Mouse (Mus musculus) retina, embryonic 14.5 days (tissue): ENCODE results near the gene 1700129C05Rik.
A peak's percentile ranks its signal among the peaks of the same experiment; 100 is the strongest.

Experiments used
- DNase-seq: peaks from one replicate; pipeline ENCODE4 v3.0.0-alpha.2; 2015; ENCODE audit warnings: low spot score

The 1700129C05Rik gene

DNA sequence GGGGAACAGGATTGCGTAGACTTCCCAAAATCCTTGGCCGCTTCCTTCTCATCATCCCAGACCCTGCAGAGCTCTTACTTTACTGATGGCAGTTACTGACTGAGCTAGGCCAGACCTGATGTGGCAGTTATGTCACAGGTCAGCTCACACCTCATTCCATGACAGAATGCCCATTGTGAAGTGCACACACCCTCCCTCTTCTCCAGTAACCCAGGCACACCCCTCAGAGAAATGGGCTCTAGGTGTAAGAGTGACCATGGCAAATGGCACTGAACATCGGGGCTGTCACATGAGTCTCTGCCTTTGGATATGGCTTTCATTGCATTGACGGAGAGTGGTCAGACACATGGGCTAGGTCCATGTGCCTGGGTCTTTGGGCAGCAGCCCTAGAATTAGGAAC lies at the start of gene 1700129C05Rik:
TSS of gene 1700129C05Rik (minus strand) at position 101 of the 400 bp plus-strand sequence.
- DNase-seq = no peak

DNA sequence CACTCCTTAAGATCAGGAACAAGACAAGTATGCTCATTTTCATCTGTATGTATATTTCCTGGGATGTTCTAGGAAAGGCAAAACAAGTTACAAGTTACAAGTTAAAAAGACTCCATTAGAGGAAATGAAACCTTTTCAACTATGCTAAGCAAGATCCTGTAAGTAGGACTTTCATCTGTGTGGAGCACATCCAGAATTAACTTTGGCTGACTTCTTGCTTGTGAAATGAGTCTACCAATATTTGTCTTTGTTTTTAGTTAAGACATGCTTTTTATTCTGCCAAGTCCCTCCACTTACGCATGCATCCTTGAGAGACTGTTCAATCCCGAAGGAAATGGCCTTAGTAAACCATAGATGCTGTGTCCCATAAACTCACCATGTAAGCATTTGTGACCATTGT lies 43.4 kb upstream of the 1700129C05Rik start:
- no peak for DNase-seq

DNA sequence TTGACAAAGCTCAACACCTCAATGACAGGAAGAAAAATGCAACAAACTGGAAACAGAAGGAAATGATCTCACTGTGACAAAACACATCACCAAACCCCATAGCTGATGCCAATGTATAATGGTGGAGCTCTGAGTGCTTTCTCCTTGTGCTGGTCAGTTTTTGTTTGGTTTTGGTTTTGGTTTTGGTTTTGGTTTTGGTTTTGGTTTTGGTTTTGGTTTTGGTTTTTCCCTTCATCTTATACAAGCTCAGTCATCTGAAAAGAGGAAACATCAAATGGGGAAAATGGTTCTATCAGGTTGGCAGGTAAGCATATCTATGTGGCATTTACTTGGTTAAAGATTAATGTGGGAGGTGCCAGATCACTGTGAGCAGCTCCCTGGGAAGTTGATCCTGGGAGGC lies 42.8 kb upstream of the 1700129C05Rik start:
- no peak for DNase-seq

DNA sequence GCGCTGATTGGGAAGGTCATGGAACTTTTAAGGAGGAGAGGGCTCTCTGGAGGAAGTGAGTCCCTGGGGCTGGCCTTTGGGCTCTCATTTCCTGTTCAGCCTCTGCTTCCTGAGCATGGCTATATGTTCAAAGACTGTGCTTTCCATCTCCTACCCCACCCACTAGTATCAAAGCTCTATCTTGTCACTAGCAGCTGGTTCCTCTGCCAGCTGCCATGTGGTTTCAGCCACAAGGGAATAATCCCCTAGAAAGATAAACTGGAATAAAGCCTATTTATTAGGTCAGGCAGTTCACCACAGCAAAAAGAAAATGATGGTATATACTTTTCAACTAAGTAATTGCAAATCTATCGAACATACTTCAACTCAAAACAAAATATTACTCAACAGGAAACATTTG lies 40.0 kb upstream of the 1700129C05Rik start:
- DNase-seq = no peak

DNA sequence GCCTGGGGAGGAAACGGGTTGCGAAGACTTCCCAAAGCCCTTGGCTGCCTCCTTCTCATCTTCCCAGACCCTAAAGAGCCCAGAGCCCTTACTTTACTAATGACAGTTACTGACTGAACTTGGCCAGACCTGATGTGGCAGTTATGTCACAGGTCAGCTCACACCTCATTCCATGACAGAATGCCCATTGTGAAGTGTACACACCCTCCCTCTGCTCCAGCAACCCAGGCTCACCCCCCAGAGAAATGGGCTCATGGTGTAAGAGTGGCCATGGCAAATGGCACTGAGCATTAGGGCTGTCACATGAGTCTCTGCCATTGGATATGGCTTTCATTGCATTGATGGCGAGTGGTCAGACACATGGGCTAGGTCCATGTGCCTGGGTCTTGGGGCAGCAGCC lies 36.0 kb upstream of the 1700129C05Rik start, which contains the start of gene Gm5142:
TSS of gene Gm5142 (minus strand) at position 101 of the 400 bp plus-strand sequence.
- DNase-seq = no peak

DNA sequence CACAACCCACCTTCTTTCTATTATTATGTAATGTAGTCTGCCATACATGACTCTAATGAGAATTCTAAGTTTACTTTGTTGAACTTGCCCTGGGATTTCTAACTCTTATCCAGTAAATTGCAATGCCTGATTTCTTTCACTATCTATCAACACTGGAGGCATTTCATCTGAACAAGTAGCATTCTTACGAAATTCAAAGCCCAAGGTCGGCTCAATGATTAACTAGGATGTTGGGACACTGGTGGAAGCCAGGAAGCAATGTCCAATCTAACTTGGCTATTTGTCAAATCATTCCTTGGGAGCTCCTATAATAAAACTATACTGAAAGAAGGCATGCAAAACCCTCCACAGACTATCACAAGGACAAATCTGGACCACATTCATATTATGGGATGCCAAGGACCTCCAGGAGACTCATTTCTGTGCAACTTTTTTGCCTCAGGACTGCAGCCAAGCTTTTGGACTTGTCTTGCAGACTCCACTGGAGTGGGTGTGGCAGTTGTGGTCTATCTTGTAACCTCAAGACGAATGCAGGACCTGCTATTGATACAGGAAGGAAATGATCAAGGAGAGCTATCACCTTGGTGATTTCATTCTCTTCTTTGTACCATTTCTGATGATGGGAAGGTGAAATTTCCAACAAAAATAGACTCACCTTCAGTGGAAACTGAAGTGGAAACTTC lies 14.5 kb upstream of the 1700129C05Rik start:
- no peak for DNase-seq

DNA sequence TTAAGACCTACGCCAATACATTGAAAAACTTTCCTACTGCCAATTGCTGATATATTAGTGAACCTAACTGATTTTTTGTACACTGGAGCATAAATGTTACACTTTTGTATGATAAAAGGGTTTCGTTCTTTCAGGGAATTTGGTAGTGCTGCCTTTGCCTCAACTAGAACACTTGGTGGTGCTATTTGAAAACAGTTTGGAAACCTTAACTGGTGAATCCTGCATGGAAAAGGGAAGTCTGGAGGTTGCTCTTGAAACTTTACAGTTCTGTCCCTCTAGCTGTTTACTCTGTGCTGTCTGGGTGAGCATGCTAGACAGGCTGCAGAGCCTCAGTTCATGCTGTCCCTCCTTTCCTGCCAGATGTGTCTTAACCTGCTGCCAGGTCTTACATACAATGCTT lies 12.9 kb upstream of the 1700129C05Rik start:
- DNase-seq = peak; percentile 20

DNA sequence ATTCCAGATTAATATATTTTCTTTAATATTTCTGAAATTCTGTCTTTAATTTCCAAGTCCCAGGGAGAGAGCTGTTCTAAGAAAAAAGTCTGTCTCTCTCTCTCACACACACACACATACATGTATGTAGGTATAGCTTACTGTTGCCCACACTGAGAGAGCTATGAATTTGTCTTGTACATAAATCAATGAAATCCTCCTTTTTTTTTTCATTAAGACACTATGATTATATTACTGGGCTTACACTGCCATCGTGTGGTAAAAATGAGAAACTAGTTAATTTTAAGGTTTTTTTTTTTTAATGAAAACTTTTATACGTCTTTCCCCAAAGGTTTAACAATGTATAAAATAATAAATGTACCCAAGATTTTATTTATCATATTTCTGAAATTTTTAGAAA lies 28.4 kb downstream of the 1700129C05Rik start:
- peak; percentile 78 for DNase-seq

DNA sequence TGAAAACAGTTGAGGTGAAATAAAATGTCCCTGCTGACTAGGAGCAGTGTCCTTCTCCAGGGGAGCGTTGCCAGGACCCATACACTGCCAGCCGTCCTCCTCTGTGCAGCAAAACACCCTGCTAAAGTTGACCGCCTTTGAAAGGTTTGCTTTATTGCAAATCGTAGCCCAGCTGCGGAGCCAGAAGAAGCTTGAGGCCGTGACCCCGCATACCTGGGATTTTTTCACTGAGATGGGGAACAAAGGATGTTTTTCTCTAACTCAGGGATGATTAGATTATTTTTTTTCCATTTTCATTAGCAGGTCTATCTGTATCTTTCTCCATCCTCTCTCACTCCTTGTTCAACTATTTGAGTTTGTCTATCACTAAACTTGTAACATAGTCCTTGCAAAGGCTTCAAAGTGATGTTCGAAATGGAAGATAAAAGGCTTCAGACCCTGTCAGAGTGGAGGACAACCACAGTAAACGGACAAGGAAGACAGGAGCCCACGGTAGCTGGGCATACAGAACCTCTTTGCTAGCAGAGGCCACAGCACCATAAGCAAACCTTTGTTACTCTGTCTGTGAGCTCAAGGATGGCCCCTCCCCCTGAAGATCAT lies 38.6 kb downstream of the 1700129C05Rik start:
- peak; percentile 50 for DNase-seq

DNA sequence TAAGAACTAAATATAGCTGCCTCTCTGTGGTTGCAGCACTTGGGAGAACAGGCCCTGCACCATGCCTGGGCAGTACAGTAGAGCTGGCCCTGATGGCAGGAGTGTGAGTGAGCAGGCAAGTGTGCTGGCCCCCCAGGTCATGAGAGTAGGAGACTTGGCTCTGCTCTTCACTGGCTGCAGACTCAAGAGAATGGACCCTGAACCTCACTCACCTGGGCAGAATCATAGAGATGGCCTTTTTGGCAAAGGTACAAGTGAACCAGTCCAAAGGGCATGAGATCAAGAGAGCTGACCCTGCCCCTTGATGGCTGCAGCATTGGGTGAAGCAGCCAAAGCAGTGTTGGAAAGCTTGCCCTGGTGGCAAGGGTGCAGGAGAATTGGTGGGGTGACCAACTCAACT lies 49.1 kb downstream of the 1700129C05Rik start:
- no peak for DNase-seq

DNA sequence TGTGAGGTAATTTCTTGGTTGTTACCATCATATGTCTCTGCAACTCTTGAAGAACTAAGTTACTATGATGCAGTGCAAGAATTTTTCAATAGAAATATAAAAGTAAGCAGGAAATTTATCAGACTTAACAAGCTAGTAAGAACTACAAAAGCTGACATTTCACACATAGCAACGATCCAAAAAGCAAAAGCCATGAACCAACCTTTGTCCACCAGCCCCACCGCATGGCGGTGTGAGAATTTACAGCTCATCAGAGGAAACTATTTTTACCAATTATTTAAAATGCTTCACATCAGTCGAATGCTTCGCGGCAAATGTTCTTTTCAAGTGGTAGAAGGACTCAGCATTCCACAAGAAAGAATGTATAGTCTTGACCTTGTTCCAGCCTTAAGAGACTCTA lies 58.3 kb downstream of the 1700129C05Rik start:
- DNase-seq = peak; percentile 78
